Mouse (Mus musculus): ENCODE measurements around the gene Lrrc19.

DNA sequence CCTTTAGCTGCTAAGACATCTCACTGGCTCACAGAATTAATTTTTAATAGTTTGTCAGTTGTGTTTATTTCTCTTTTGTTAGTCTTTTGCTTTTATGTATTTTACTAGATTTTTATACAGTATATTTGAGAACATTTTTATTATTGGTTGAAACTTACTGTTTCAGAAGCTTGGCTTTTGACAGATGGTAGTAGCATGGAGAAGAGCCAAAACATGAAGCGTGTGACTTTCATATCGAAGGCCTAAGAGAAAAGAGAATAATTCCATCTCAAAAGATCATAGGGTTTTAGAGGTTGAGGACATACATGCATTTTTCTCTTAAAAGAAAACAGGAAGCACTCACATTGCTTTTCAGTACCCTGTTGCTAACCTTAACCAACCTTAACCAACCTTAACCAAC, 6.8 kb downstream of the Lrrc19 start:
- no peak for TF ChIP-seq CTCF (IDR thresholded peaks at IDR 0.05; ENCODE audit: low read depth, low read length)
- no peak for TF ChIP-seq POLR2A (IDR thresholded peaks at IDR 0.05; ENCODE audit: borderline replicate concordance, low read depth, low read length)
